Mouse (Mus musculus): ENCODE measurements around the gene Prr15. TPM values are rescaled to one million over a fixed set of nuclear protein-coding genes. Genes with fewer than 3 reads are reported as not detected.

Prr15 gene
- polyA plus RNA-seq, 2 experiments from 2014 or later, result not detected

Other genes with a start within 250 kb of the Prr15 start
- not detected for gene Wipf3, start 103.8 kb downstream of the Prr15 start, polyA plus RNA-seq (2017; shearing (Covaris generic))
- not detected for gene Scrn1, start 240.7 kb downstream of the Prr15 start, polyA plus RNA-seq (2017; shearing (Covaris generic))

Measured in activated CD4-positive, CD25-positive, alpha-beta regulatory T cell, adult 4 months (primary cell).